Mouse (Mus musculus) liver, embryonic 16.5 days (tissue): Measurements from ENCODE around the gene Rbms3. TPM values are rescaled to one million over a fixed set of nuclear protein-coding genes. Genes with fewer than 3 reads are reported as not detected.

Experiments
- ATAC-seq: fragments of 200-750 bp; cut with Nextera tagmentation; 2 replicates; pipeline ENCODE4 v1.8.0; 2017; ENCODE audit warnings: low read depth, mild to moderate bottlenecking, moderate number of reproducible peaks, moderate library complexity
- H3K27ac ChIP-seq: fragments of 300-500 bp; sonication (generic); 2 replicates; pipeline ENCODE4 v1.5.1; 2014; ENCODE audit warnings: mild to moderate bottlenecking, low read length
- H3K27me3 ChIP-seq: fragments of 300-500 bp; sonication (generic); 2 replicates; pipeline ENCODE4 v1.6.1; 2014; ENCODE audit warnings: low read depth, low read length, mixed read lengths; ENCODE audit not compliant: control insufficient read depth, insufficient read depth
- H3K36me3 ChIP-seq: fragments of 300-500 bp; sonication (generic); 2 replicates; pipeline ENCODE4 v1.6.1; 2014; ENCODE audit warnings: mild to moderate bottlenecking; ENCODE audit not compliant: control insufficient read depth, insufficient read depth
- H3K4me1 ChIP-seq: fragments of 300-500 bp; sonication (generic); 2 replicates; pipeline ENCODE4 v1.6.1; 2014; ENCODE audit warnings: low read depth, low read length, mixed read lengths; ENCODE audit not compliant: control insufficient read depth
- H3K4me2 ChIP-seq: fragments of 300-500 bp; sonication (generic); 2 replicates; pipeline ENCODE4 v1.6.1; 2014; ENCODE audit warnings: low read depth, low read length, mixed read lengths
- H3K4me3 ChIP-seq: fragments of 300-500 bp; sonication (generic); 2 replicates; pipeline ENCODE4 v1.5.1; 2014; ENCODE audit warnings: low read depth, mild to moderate bottlenecking, low read length
- H3K9ac ChIP-seq: fragments of 300-500 bp; sonication (generic); 2 replicates; pipeline ENCODE4 v1.6.1; 2014; ENCODE audit warnings: low read depth, low read length
- H3K9me3 ChIP-seq: fragments of 300-500 bp; sonication (generic); replicated peaks from 2 replicates; pipeline ENCODE4 v1.6.1; 2016; ENCODE audit warnings: low read length; ENCODE audit not compliant: control insufficient read depth
- WGBS: fragments of 180-500 bp; shearing (Covaris S2); extraction: QIAGEN DNeasy Blood & Tissue Kit; methylation state at CpG from one replicate; pipeline ENCODE4 v1.1.7; 2014; ENCODE audit not compliant: insufficient replicate concordance; 5-methylcytosine and 5-hydroxymethylcytosine counted together
- polyA plus RNA-seq: library from polyadenylated mRNA; unstranded; fragments of >200 nt; fragmentation: Nextera tagmentation; extraction: Ambion mirVana; gene quantifications from 2 replicates; pipeline ENCODE4 v1.2.1, GENCODE M21; 2015

Rbms3 gene
- polyA plus RNA-seq, 1 experiment from 2014 or later: 3.5 TPM

- peaks cover 10% of the 10 kb centered on the region; the same call in 1 of the 2 replicates for H3K4me1 ChIP-seq
- no peaks in the 10 kb centered on the region for H3K36me3 ChIP-seq
- H3K9me3 ChIP-seq: no peaks in the 10 kb centered on the region
- no peak overlapping the region for H3K27ac ChIP-seq
- no peaks in the 10 kb centered on the region for H3K27me3 ChIP-seq
- WGBS: 63% methylated on average over 7 of the region's 7 CpGs
- ATAC-seq: peak; percentile 76
- H3K4me2 ChIP-seq: no peak overlapping the region
- H3K4me3 ChIP-seq: no peak overlapping the region
- H3K9ac ChIP-seq: no peak overlapping the region
Measured at GRCm38 (mm10) chr9:116866060-116866459, 763.7 kb downstream of the Rbms3 start.

- H3K4me2 ChIP-seq: no peak overlapping the region
- no peak for ATAC-seq
- H3K27me3 ChIP-seq: no peaks in the 10 kb centered on the region
- no peak overlapping the region for H3K9ac ChIP-seq
- no peaks in the 10 kb centered on the region for H3K36me3 ChIP-seq
- no peaks in the 10 kb centered on the region for H3K9me3 ChIP-seq
- H3K4me3 ChIP-seq: no peak overlapping the region
- peaks cover 10% of the 10 kb centered on the region; the same call in 1 of the 2 replicates for H3K4me1 ChIP-seq
- 71% methylated on average over 4 of the region's 4 CpGs for WGBS
- H3K27ac ChIP-seq: no peak overlapping the region
Measured at GRCm38 (mm10) chr9:116863626-116864025, 766.1 kb downstream of the Rbms3 start.

- no peak for ATAC-seq
- no peaks in the 10 kb centered on the region for H3K36me3 ChIP-seq
- H3K27me3 ChIP-seq: no peaks in the 10 kb centered on the region
- H3K27ac ChIP-seq: no peak overlapping the region
- H3K4me2 ChIP-seq: no peak overlapping the region
- H3K4me3 ChIP-seq: no peak overlapping the region
- peaks cover 10% of the 10 kb centered on the region; the same call in 1 of the 2 replicates for H3K4me1 ChIP-seq
- H3K9ac ChIP-seq: no peak overlapping the region
- WGBS: 80% methylated on average over 3 of the region's 3 CpGs
- H3K9me3 ChIP-seq: no peaks in the 10 kb centered on the region
Measured at GRCm38 (mm10) chr9:116862341-116862740, 767.4 kb downstream of the Rbms3 start.

GRCm38 (mm10) chr9:116857861-116858595 is 771.7 kb downstream of the Rbms3 start:
- no peak for ATAC-seq
- no peak overlapping the region for H3K4me3 ChIP-seq
- no peaks in the 10 kb centered on the region for H3K36me3 ChIP-seq
- H3K4me1 ChIP-seq: no peaks in the 10 kb centered on the region
- H3K9me3 ChIP-seq: no peaks in the 10 kb centered on the region
- no peak overlapping the region for H3K27ac ChIP-seq
- WGBS: 68% methylated on average over 6 of the region's 6 CpGs
- H3K4me2 ChIP-seq: no peak overlapping the region
- H3K9ac ChIP-seq: no peak overlapping the region
- no peaks in the 10 kb centered on the region for H3K27me3 ChIP-seq

- ATAC-seq: no peak
- 57% methylated on average over 3 of the region's 3 CpGs for whole genome bisulfite sequencing
Measured at GRCm38 (mm10) chr9:116857151-116857550, 772.6 kb downstream of the Rbms3 start.

GRCm38 (mm10) chr9:116855744-116856143 is 774.0 kb downstream of the Rbms3 start:
- Histone ChIP-seq H3K27ac (no peak overlapping the region), H3K9ac (no peak overlapping the region), H3K27me3 (no peaks in the 10 kb centered on the region), H3K9me3 (no peaks in the 10 kb centered on the region), H3K4me1 (no peaks in the 10 kb centered on the region), H3K4me3 (no peak overlapping the region), H3K36me3 (no peaks in the 10 kb centered on the region), H3K4me2 (no peak overlapping the region)
- 48% methylated on average over 3 of the region's 3 CpGs for WGBS
- no peak for ATAC-seq

More at GRCm38 (mm10) chr9:116857151-116857550, 772.6 kb downstream of the Rbms3 start:
- H3K4me1 ChIP-seq: no peaks in the 10 kb centered on the region
- H3K27ac ChIP-seq: no peak overlapping the region
- H3K27me3 ChIP-seq: no peaks in the 10 kb centered on the region
- H3K36me3 ChIP-seq: no peaks in the 10 kb centered on the region
- no peak overlapping the region for H3K4me3 ChIP-seq
- H3K9me3 ChIP-seq: no peaks in the 10 kb centered on the region
- no peak overlapping the region for H3K9ac ChIP-seq
- H3K4me2 ChIP-seq: no peak overlapping the region

- no peak overlapping the region for H3K9ac ChIP-seq
- 63% methylated on average over 4 of the region's 4 CpGs for WGBS
- H3K9me3 ChIP-seq: no peaks in the 10 kb centered on the region
- no peaks in the 10 kb centered on the region for H3K27me3 ChIP-seq
- H3K36me3 ChIP-seq: no peaks in the 10 kb centered on the region
- H3K27ac ChIP-seq: no peak overlapping the region
- H3K4me3 ChIP-seq: no peak overlapping the region
- ATAC-seq: no peak
- no peak overlapping the region for H3K4me2 ChIP-seq
- no peaks in the 10 kb centered on the region for H3K4me1 ChIP-seq
Measured at GRCm38 (mm10) chr9:116848905-116849304, 780.8 kb downstream of the Rbms3 start.

GRCm38 (mm10) chr9:116848166-116848565 is 781.5 kb downstream of the Rbms3 start:
- no peak overlapping the region for H3K4me2 ChIP-seq
- H3K27ac ChIP-seq: no peak overlapping the region
- 68% methylated on average over 10 of the region's 10 CpGs for WGBS
- H3K27me3 ChIP-seq: no peaks in the 10 kb centered on the region
- ATAC-seq: no peak
- H3K4me3 ChIP-seq: no peak overlapping the region
- no peaks in the 10 kb centered on the region for H3K36me3 ChIP-seq
- H3K9ac ChIP-seq: no peak overlapping the region
- no peaks in the 10 kb centered on the region for H3K4me1 ChIP-seq
- H3K9me3 ChIP-seq: no peaks in the 10 kb centered on the region

- Histone ChIP-seq H3K27ac (no peak overlapping the region), H3K36me3 (no peaks in the 10 kb centered on the region), H3K9me3 (no peaks in the 10 kb centered on the region), H3K4me2 (no peak overlapping the region), H3K9ac (no peak overlapping the region), H3K4me1 (no peaks in the 10 kb centered on the region), H3K4me3 (no peak overlapping the region), H3K27me3 (no peaks in the 10 kb centered on the region)
- 57% methylated on average over 7 of the region's 7 CpGs for WGBS
- ATAC-seq: peak; percentile 41; the same call in 1 of the 2 replicates
Measured at GRCm38 (mm10) chr9:116847241-116848135, 782.2 kb downstream of the Rbms3 start.
